Mouse (Mus musculus) WW6 (cell line): ENCODE results near the gene 2410131K14Rik.

Source experiments
- DNase-seq: peaks from one replicate; pipeline ENCODE4 v3.0.0-alpha.2; 2013; ENCODE audit warnings: low read depth, low spot score

The 2410131K14Rik gene

DNA sequence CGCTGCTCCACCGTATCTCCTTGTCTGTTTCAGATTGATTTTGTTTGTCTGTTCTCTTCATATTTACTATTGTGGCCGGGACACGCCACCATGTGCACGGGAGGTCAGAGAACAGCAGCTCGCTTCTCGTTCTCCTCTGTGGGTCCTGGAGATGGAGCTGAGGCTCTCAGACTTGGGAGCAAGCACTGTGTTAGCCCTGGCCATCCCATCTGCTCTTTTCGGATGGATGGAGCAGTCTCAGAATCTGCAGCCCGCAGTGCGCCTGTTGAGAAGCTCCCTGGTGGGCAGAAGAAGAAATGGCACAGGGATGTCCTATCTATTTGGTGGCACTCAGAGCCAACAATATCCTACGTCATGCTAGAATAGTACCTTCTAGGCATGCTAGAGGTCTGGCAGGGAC lies 15.6 kb downstream of the 2410131K14Rik start:
- DNase-seq = no peak

DNA sequence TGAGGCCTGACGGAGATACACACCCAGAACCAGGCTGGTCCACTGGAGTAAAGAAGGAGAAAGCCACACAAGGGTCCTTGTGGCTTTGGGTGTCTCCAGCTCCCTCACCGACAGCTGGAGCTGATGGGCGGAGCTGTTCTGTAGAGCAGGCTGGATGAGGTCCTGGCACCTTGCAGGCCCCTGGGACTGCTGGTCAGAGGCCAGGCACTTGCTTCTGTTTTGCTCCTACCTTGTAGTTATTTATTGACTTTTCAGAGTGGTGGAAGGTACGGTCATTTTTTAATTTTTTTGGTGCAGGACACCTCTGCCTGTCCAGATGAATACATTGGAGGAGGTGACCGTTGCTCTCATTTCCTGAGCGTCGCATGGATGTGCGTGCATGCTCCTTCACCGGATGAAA lies 16.2 kb downstream of the 2410131K14Rik start:
- DNase-seq = no peak

DNA sequence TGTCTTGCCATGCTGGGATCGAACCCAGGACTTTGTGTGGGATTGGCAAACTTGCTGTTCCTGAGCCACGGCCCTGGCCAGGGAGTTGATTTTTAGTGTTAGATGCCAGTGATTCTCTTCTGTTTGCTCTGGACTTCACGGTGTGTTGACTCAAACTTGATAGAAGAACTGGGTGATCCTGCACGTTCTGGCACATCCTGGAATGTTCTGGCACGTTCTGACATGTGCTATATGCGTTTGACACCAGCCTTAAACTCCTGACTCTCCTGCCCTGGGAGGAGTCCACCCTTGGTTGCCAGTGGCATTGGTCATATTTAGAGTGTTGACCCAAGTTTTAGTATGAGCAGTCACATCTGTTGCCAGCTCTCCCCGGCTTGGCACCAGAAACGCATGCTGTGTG lies 17.4 kb downstream of the 2410131K14Rik start:
- DNase-seq = no peak

DNA sequence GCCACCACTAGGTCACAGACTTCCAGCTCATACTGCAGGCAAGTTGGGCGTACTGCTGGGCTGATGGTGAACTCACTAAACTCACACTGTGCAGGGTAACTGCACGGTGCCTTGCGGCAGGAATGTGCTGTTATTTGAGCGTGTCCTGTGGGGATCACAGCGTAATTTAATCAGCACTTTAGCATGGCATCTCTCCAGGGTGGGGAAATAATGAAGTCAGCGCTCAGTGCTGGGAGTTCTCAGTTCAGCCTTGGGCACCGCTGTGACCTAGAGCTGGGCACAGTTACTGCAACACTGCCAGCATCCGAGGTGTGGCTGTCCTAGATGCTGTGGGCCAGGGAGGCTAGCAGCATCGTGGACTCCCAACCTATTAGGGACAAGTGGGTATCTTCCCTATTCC lies 19.3 kb downstream of the 2410131K14Rik start:
- no peak for DNase-seq

DNA sequence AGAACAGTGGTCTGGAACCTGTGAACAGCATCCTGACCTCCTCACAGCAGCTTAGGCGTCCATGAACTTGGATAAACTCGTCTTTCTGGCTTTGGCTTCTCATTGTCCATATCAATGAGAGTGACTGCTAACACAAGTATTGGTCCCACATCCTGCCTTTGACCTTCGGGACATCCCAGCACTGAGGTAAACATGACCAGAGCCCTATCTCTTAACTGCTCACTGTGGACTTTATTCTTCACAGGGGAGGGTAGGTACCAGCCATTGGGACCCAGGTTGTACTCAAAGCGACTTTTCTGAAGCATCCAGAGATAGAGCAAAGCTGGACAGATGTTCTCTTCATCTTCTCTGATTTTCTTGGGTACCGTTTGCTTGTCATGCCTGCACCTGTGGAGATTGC lies 20.3 kb downstream of the 2410131K14Rik start:
- no peak for DNase-seq

DNA sequence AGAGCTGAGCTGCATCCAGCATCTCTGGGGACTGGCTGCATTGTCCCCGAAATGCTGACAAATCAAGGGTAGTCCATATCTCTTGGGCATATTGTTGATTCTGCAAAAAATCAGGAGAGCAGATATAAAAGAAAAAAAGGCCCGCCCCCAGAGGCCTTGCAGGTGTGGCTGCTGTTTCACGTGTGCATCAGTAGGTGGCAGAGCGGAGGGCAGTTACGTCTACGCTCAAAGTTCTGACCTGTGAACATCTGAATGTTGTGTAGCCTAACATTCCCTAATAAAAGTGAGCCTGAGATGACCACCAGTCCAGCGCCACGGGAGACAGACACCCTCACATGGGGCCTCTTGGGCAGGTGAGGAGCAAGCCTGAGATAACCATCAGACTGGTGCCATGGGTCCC lies 21.3 kb downstream of the 2410131K14Rik start:
- no peak for DNase-seq

DNA sequence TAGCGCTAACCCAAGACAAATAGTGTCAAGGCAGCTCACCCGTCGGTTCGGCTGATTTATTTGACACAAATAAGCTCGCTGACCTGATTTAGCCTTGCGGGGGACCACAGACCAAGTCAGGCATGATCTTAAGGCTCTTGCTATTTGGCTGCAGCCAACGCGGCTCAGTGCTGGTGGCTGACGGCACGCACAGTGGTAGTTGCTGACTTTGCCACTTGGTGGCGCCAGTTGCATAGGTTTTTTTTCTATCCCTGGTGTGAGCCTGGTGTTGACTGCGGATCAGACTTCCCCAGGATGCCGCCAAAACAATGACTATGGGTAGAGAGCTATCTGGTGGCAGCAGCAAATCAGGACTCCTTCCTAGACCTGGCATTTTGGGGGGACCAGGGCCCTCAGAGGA lies 24.0 kb downstream of the 2410131K14Rik start:
- DNase-seq = peak; percentile 72

DNA sequence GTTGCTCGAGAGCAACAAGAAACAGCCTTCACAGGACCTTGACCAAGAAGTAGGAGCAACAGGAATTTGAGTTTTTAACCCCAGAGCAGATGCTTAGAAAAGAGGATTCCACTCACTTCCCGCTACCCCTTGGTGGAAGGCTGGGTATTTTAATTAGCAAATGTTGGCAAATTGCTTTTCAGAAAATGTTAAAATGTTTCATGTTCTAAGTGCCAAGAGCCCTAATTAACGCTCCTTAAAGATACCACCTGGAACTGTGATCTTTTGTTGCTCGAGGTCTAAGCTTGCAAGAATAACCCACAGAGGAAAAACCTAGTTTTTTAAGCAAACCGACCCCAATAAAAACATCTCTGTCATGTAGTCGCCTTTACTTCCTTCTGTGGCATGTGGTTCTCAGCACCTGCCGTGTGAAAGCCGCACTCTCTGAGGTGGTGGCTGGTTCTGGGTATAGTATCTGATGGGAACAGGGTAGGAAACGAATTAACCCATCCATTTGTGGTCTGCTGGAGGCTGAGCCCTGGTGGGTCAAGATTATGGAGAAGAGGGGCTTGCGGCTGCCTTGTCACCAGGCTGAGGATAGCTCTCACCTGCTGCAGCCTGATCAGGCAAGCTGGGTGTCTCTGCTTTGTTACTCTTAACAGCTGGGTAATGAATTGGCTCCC lies 26.6 kb downstream of the 2410131K14Rik start:
- DNase-seq = no peak

DNA sequence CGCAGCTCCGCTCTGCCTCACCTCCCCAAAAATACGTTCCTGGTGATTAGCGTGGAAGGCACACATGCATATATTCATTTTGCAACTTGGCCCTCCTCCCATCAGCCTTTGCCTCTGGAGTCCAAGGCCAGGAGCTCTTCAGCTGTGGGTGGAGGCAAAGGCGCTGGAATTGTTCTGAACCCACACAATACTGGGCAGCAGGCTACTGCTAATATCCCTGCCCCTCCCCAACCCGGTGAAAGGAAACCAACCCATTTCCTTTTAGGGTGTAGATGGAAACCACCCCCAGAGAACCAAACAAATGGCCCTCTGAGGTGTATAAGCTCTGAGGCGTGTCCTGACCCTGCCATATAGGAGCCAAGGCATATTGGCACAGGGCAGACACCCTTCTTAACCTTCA lies 28.4 kb downstream of the 2410131K14Rik start:
- no peak for DNase-seq

DNA sequence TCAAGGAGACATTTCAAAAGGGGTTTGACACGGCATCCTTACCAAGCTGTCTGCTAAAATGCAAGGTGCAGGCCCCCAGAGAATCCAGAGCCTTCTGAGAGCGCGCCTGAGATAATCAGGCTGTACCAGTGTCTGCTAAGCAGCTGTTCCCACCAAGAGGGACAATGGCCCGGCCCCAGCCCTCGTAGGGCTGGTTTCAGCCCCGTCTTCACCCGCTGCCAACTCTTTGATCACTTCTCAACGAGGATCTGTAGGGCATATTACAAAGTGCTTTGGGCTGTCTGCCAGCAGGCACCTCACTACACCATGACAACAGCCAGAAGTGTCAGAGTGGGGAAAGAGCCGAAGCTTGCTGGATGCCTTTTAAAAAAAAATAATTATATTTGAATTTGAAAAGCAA lies 29.5 kb downstream of the 2410131K14Rik start:
- DNase-seq = no peak

DNA sequence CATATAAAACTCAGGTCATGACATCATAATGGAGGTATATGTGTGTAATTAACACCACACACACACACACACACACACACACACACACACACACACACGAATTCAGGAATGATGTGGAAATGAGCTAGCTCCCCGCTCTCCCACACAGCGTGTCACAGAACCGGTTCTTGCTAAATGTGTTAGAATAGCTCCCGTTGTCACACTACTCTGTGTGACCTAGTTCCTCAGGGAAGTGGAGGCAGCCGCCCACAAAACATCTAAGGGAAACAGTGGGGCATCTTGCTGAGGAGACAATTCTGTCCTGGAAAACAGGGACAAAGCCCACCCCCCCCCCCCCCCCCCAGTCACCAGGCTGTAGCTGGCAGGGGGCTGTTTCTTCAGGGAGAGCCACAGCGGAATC lies 31.3 kb downstream of the 2410131K14Rik start:
- DNase-seq = no peak

DNA sequence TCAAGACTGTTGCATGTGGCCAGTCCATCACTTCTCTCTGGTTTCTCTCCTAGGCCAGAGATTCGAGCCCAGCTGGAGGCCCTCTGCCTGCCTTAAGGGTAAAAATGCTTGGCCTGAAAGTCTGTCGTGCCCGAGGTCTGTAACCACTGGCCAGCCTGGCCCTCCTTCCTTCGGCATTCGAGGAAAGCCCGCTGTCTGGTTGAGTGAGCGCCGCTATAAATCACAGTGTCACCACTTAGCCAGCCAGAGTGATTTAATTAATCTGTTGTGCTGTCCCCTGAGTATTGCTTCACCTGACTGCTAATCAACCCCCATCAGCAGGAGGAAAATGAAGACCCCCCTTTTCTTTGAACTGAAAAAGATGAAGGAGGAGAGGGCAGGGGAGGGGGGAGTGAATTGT lies 31.7 kb downstream of the 2410131K14Rik start:
- DNase-seq = no peak

DNA sequence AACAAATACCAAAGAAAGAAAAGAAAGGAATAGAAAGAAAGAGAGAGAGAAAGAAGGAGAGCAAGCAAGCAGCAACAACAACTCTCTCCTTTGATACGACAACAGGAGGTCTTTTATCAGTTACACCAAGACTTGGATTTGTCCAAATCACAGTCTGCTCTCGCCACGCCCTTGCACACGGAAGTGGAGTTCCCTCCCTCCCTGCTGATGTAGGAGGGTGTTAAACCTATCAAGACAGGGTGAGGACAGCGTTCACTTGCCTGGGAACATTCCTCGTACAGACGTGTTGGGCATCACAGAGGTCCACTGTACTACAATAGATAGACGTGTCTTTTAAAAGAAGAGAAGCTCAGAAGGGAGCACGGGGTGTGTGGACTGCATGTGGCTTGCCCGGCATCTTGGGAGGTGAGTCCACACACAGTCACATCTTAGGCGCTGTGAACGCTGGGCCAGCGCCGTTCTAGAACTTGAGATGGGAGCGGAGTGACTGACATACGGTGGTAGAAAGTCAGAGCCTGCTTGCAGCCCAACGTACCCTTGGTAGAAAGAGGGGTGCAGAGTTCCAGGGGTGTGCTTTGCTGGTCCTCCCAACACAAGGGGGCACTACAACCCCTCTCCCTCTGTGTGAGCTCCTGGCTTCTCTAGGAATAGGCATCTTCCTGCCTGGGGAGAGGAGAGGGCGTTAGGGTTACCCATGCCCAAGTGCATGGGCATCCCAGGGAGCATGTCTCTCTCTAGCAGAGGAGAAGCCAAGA lies 32.9 kb downstream of the 2410131K14Rik start:
- peak; percentile 53 for DNase-seq

DNA sequence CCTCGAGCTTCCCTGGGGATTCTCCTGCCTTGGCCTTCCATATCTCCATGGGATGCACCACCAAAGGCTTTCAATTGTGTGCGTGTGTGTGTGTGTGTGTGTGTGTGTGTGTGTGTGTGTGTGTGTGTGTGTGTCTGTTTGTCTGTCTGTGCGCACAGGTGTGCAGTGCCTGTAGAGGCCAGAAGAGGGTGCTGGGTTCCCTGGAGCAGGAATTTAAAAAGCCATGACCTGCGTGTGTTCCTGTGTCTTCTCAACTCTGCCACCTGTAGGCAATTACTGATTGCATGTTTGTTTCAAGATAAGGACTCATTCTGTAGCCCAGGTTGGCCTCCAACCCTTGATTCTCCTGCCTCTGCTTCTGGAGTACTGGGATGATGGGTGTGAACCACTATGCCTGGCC lies 46.4 kb downstream of the 2410131K14Rik start:
- DNase-seq = no peak

DNA sequence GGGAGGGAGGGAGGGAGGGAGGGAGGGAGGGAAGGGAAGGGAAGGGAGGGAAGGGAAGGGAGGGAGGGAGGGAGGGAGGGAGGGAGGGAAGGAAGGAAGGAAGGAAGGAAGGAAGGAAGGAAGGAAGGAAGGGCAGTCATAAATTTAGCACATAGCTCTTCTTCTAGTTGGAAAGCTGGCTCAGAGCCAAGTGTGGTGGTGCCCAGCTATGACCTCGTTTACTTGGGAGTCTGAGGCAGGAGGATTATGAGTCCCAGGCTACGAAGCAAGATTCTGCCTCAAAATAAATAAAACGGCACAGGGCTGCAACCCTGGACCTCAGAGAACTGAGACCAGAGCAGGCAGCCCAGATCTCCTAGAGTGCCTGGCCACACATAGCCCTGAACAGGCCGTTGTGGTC lies 47.4 kb downstream of the 2410131K14Rik start:
- DNase-seq = no peak

DNA sequence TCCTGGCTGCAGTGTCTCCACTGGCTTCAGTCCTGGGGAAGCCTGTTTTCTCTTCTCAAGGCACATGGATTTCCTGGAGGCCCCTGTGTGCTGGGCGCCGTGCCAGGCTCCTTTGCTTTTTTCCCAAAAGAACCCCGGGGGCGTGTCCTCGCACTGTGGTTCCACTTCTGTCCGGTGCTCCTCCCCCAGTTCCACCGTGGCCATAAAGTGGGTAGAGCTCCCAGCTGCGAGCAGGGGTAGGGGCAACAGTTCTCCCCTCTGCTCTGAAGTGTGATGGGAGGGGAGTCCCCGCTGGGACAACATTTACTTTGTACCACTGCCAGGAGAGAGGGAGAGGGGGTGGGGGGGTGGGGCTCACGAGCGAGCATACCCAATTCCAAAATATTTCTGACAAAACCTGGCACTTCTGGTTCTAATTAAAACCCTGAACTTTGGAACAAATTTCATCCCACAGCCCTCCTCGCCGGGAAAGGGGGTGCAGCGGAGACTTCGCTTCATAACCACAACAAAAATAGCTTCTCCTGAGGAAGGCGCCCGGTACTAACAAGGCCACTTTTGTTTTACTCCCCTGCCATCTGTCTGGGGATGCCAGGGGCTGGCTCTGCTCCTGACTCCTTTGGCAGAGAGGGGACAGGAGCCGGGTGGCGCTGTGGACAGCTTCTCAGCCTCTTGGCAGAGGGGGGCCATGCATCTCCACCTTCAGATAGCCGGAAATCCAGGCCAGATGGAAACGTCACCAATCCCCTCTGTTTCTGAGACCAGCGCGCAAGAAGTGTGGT lies 49.2 kb downstream of the 2410131K14Rik start:
- no peak for DNase-seq

DNA sequence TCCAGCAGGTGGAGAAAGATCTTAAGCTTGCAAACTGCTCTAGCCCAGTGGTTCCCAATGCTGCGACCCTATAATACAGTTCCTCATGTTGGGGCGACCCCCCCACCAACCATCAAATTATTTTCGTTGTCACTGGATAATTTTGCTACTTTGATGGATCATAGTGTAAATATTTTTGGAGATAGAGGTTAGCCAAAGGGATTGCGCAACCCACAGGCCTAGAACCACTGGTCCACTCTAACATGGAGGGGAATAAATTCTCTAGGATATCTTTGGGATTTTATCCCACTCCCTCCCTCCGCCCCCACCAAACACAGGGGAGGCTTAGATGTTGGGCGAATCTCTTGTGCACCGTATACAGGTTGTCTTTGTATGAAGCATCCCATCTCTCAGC lies 49.8 kb downstream of the 2410131K14Rik start:
- no peak for DNase-seq

DNA sequence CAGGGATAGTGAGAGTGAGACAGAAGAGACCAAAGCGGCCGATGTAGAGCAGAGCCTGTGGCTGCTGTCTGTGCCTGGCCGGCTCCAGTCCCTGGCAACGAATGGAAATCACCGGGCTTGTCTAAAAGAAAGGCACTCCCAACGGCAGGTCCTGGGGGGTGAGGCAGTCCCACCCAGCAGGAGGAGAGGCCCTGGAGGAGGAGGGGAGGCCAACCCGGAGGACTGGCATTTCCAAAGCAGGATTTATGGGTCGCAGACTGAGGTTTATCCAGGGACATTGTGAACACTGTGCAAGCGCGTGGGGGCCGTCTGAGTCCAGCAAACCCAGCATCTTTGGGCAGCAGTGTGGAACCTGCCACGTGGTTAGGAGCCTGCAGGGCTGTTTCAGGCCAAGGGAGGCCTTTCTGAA lies 52.3 kb downstream of the 2410131K14Rik start:
- no peak for DNase-seq

DNA sequence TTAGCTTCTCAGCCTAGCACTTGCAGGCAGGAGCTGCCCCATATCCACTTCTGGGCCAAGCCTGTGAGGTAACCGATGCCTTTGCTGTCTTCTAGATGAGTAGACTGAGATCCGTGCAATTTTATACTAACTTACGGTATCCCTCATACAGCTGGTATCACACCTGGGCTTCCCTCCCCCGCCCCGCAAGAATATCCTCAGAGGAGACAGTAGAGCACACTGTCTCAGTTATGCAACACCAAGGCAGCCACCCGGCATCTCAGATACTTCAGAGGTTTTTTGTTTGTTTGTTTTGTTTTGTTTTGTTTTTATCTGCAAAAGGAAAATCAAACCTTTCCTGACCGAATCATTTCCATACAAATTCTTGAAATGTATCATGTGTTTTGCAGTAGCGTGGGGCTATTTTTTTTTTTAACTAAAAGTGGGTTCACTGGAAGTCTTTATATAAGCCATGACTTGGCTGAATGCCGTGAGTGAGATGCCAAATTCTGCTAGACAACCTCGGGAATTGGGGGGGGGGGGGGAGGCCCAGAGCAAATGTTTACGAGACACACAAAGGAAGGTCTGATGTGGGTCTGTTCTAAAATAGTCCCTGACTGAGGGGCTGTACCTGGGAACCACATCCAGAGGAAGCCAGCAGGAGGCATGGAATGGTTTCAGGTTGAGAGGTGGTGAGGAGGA lies 54.8 kb downstream of the 2410131K14Rik start:
- DNase-seq = no peak

DNA sequence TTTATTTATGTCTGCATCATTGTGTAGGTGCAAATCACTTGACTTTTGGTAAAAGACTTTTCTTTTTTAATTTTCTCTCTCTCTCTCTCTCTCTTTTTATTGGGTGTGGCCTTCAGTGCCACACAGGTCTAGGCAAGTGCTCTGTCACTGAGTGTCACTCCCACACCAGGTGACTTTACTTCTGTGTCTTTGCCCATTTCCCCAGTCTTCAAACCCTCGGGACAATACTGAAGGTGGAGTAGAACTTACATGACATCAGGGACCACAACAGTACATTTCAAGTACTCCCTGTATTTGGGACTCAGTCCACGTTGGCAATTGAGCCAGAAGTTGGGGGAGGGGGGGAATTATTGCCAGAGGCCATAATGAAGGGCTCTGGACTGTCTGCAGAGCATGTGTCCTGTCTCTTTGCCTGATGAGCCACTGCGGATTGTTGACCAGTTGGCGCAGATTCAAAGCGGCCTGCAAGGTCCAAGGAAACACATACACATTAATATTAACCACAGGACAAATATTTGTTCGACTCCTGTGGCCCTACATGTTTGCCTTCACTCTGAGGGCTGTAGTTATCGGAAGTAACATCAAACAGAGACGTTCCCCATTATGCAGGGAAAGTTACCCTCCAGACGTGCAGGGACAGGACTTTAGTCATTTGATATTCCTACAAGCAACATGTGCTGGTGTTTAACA lies 57.6 kb downstream of the 2410131K14Rik start:
- no peak for DNase-seq

DNA sequence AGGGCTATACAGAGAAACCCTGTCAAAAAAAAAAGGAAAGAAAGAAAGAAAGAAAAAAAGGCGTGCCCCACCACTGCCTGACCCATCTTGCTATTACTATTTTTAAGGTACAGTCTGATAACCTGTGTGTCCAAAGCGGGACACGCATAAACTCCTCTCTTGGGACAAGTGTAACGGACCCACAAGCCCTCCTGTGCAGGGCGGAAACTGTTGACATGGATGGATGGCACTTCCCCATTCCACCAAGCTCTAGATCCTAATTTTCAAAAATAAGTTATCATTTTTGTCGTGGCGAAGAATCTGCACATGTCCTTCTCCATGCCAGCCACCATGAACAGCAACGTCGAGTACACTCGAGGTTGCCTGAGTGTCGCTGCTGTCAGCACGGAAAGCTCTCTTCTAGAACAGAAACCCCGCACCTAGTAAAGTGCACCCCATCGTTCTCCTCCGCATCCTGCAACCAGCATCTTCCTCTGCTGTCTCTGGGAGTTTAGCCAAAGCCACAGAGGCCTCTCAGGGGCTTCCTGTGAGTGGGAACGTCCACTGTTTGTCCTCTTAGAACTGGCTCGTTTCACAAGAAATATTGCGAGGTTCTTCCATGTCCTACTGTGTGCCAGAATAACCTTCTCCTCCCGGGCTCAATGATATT lies 60.1 kb downstream of the 2410131K14Rik start:
- no peak for DNase-seq
